Mouse (Mus musculus): ENCODE measurements around the gene Itpr2.

The Itpr2 gene

DNA sequence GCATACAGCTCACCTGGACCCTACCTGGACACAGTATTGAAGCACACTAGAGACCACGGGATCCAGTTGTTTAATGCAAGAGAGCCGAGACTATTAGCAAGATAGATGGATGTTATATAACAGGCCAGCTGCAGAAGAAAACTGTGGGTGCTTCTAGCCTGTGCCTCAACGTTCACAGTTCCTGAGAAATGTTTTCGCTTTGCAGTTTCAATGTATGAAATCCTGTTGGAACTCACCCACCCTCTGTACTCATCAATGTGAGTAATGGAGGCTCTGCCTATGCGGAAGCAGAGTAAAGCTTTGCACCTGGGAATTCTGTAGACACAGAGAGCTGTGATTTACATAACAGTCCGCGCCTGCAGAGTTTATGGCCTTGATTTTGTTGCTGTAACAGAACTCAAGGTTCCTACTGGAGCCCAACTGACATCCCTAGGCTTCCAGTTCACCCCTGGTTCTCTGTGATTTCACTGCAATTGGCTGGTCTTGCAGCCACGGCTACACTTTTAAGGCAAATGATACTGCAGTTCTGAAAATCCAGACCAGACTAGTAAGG is 344.0 kb downstream of the Itpr2 start:
- DNase-seq (ENCODE audit: low read depth), result no peak

GRCm38 (mm10) chr6:146157099-146157498 is 344.9 kb downstream of the Itpr2 start:
- no peak for DNase-seq (ENCODE audit: low read depth)

GRCm38 (mm10) chr6:146156536-146156935 is 345.5 kb downstream of the Itpr2 start:
- no peak for DNase-seq (ENCODE audit: low read depth)

DNA sequence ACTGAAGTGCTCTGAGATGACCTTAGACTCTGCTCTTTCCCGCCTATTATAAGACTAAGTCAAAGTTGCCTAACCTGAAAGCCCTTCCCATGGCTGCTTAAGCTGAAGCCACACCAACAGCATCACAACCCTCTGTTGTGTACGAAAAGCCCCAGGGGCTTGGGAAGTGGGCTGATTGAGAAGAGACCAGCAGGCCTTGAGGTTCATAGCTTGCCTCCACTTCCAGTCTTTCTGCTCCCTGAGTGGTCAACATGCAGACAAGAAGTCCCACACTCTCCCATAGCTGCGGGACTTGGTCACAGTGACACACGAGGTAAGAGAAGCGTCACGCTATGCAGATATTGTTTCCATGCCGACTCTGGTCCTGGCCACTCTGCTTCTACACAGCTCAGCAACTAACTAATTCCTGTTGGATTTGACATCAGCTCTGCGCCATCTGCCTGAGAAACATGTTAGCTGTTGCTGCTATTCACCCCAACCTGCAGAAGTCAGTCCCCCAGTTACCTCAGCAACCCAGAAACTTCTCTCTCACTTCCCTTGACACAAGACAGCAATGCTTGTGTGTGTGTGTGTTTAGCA is 346.8 kb downstream of the Itpr2 start:
- no peak for DNase-seq (ENCODE audit: low read depth)

- no peak for DNase-seq (ENCODE audit: low read depth)
Measured at GRCm38 (mm10) chr6:146152843-146153242, 349.2 kb downstream of the Itpr2 start.

- peak; percentile 82 for DNase-seq (ENCODE audit: low read depth)
Measured at GRCm38 (mm10) chr6:146140966-146141585, 360.9 kb downstream of the Itpr2 start.

DNA sequence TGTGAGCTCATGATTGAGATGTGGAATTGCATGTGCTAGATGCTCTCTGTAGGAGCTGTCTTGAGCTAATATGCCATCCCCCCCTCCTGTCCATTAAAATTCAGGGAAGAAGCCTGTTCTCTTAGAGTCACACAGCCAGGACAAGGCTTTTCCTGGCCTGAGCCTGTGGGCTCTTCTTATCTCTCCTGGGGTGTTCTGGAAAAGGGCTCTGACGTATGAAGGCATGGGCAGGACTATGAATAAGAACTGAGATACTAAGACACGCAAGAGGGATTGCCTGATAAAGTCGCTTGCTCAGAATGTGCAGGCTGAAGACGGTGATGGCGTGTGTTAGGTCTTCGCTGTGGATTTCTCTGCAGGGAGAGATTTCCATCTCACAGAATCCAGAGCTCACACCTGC is 361.9 kb downstream of the Itpr2 start:
- no peak for DNase-seq (ENCODE audit: low read depth)

DNA sequence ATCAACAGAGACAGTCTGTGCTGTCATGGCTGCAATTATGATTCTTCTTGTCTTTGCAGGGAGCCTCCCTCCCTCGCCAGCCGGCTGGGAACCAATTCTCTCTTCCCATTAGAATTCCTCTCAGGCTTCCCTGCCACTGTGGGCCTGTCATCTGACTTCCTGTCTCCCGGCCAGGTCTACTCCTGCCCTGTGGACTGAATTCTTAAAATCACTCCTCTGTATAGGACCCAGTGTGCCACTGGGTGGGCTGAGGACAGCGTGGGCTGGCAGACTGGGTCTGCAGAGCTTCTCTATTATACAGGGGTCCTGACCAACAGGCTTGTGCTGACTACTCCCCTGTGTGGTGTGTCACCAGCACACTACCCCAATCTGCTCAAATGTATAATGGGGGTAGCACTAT is 365.4 kb downstream of the Itpr2 start:
- no peak for DNase-seq (ENCODE audit: low read depth)

GRCm38 (mm10) chr6:146136244-146136643 is 365.8 kb downstream of the Itpr2 start:
- DNase-seq (ENCODE audit: low read depth), result no peak

DNA sequence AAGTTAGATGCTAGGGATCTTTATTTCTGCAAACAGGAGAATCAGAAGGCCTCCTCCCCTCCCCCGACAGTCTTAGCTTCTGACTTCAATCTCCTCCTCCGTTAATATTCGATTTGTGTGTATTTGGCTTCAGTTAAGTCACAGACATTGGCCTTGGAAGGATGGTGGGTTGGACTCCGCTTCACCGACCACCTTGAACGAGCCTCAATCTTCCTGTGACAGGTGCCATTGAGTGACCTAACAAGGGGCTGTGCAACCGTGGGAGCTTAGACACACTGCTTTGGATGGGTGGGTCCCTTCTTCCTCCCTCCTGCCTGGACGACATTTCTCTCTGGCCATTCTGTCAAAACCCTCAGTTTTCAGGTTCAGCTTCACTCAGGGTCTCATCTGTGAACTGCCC is 366.7 kb downstream of the Itpr2 start:
- no peak for DNase-seq (ENCODE audit: low read depth)

GRCm38 (mm10) chr6:146133921-146134320 is 368.1 kb downstream of the Itpr2 start:
- no peak for DNase-seq (ENCODE audit: low read depth)

GRCm38 (mm10) chr6:146129066-146129465 is 373.0 kb downstream of the Itpr2 start:
- no peak for DNase-seq (ENCODE audit: low read depth)

DNA sequence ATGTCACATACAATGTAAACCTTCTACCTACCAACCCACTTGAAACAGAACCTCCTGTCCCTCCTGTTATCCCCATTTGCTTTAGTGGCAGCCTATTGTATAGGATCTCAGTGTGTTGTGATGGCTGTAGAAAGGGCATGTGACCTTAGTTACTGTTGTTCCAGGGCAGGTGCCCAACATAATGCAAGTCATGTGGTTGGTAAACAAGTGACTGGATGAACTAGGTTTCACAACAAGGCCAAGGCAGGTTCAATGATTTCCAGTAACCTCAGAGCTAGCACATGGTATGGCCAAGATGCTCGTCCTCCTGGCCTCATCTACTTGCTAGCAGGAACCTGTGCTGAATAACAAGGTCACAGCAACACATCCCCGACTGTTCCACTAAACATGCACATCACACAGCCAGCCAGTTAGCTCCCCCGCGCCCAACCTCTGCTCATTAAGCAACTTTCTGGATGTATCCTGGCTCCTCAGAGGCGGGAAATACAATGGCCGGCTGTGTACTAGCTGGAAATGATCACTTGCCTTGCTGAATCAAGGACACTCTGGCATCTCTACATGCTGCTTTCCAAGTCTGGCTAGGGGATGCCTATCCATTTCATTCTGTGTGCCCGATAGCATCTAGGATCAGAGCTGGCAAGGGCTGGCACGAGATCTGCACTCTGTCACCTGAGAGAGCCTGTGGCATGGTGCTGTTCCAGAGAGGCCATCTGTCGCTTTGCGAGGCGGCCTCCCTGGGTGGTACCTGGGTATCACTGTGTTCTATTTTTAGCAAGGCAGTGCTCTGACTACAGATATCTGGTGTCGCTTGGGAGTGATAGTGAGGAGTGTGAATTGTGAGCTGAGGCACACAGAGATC is 375.0 kb downstream of the Itpr2 start:
- no peak for DNase-seq (ENCODE audit: low read depth)

- no peak for DNase-seq (ENCODE audit: low read depth)
Measured at GRCm38 (mm10) chr6:146125621-146126020, 376.4 kb downstream of the Itpr2 start.

- no peak for DNase-seq (ENCODE audit: low read depth)
Measured at GRCm38 (mm10) chr6:146124479-146124878, 377.5 kb downstream of the Itpr2 start.

DNA sequence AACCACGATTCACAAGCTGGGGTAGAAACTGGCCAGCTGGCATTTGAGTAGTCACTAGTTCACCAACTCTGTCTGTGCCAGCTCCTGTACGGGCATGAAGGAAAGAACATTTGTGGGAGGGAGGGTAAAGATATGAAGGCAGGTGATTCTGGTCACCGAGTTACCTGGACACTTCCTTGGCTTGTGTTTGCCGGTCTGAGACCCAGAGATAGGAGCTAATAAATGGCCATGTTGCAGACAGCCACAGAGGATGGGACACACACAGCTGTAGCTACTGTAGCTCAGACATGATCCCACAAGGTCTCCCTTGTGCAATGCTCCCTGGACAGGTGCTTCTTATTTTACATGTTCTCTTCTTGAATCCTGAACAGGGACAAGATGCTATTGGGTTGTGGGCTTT is 378.4 kb downstream of the Itpr2 start:
- no peak for DNase-seq (ENCODE audit: low read depth)

DNA sequence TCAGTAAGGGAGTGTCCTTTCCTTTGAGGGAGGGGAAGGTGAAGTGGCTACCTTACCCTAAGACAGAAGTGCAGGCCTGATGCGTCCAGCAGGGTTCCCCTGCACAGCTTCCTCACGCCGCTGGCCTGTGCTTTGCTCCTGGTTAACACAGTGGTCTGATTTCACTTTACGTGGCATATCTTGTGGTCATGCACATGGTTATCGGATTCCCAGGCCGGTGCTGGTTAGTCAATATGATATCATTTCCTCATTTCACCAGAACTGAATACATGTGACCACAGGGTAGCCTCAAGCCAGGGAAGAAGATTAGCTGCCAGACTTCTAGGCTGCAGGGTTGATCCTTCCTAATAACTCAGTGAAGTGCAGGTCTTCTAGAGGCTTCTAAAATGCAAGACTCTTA is 381.9 kb downstream of the Itpr2 start:
- peak; percentile 98 for DNase-seq (ENCODE audit: low read depth)

DNA sequence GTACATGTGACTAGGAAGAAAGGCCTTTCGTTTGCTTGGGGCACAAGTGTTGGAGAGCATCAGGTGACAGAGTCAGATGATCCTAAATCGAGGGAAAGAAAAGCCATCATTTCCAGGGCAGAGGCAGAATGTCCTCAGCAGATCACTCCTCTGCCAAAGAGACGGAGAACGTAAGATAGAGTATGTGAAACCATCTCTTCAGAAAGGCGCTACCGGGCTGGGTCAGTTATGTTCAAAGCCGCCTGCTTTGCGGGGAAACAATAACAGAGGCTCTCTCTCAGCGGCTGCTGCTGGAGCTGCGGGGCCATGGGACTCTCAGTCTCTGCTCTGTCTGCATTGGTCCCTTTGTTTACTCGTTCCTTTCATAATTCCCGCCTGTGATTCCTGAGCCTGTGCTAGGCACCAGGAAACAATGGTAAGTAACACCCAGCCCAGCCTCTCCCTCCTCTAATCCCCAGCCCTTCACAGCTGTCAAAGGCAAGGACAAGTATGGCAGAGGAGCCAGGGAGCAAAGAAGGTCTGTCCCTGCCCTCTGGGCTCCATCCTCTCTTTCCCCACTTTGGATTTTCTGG is 387.2 kb downstream of the Itpr2 start:
- no peak for DNase-seq (ENCODE audit: low read depth)

- DNase-seq (ENCODE audit: low read depth), result no peak
Measured at GRCm38 (mm10) chr6:146114071-146114470, 388.0 kb downstream of the Itpr2 start.

DNA sequence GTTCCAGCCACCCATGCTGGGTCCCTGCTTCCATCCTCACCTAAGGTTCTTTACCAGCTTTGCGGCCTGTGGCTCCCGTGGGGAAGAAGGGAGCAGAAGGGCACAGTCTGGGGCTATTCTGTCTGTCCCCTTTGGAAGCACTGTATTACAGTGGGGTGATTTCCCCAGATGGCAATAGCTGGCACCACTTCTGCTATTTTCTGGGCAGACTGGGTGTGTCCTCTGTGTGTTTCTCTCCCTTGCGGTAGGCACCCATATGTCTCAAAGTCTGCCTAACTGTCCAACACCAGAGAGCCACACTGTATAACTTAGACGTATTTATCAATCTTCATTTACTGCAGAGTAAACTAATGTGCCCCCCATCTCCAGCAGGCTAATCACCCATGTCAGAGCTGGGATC is 388.9 kb downstream of the Itpr2 start:
- DNase-seq (ENCODE audit: low read depth), result peak; percentile 21

GRCm38 (mm10) chr6:146112211-146112610 is 389.8 kb downstream of the Itpr2 start:
- no peak for DNase-seq (ENCODE audit: low read depth)

DNA sequence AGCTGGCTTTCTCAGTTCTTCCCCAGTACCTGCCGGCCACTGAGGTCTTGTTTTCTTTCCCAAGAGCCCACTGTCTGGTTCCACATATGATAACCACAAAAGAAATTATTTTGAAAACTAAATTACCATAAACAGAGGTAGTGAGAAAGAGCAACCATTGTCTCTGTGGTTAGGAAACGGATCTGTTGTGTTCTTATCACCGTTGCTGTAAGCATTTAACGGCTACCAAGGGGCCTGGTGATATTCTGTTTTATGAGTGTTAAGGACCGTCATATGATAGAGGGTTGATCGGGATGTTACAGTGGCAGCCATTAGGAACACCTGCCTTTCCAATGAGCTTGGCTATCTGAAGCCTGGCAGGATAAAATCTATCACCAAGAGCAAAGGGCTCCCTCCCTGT is 390.2 kb downstream of the Itpr2 start:
- DNase-seq (ENCODE audit: low read depth), result no peak
